Mouse (Mus musculus) heart, adult 2 months (tissue): ENCODE results near the gene Resp18.

Experiments
- EP300 ChIP-seq: fragments of 200-500 bp; IDR thresholded peaks from 2 replicates; pipeline ENCODE4 v1.6.1; 2011; ENCODE audit warnings: low read depth, low read length, control low read depth; ENCODE audit not compliant: insufficient read depth
- POLR2A ChIP-seq: fragments of 200-500 bp; IDR thresholded peaks from 2 replicates; pipeline ENCODE4 v1.6.1; 2011; ENCODE audit warnings: mild to moderate bottlenecking, low read depth, low read length, control low read depth; ENCODE audit not compliant: insufficient read depth

DNA sequence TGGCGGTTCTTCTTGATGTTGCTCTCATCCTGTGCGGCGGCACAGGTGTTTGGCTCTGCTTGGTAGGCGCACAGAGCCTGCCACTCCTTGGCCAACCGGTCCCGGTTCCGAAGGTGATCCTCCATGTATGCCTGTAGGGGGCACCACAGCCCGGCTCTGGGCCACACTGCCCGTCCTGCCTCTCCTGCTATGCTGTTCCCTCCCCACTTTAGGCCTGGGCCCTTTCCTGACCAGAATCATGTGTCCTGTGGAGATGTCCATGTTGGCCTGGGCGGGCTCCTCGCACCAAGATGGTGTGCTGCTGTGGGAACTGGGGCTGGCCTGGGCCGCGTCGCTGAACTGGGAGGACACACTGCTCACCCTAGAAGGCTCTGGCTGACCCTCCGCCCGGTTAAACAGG is 25.2 kb downstream of the Resp18 start:
- TF ChIP-seq EP300 (no peak), POLR2A (no peak)
